Mouse (Mus musculus) granulocyte monocyte progenitor cell, adult 5-6 weeks (primary cell): ENCODE data around the gene Igsf9b. TPM values are rescaled to one million over a fixed set of nuclear protein-coding genes. Genes with fewer than 3 reads are reported as not detected.

Experiments
- ATAC-seq: replicated peaks from 2 replicates; pipeline ENCODE4 v1.8.0; 2016; ENCODE audit warnings: mild to moderate bottlenecking, moderate TSS enrichment, inconsistent platforms; ENCODE audit not compliant: poor library complexity, severe bottlenecking
- total RNA-seq, 2 experiments: library from RNA; stranded (forward) in 1 of 2; stranded (reverse) in 1 of 2; fragments of 200-712, 200-1000 nt in 1 of 2; fragments of >200 nt in 1 of 2; fragmentation: Nextera tagmentation in 1 of 2; gene quantifications; 2 replicates each; pipeline ENCODE4 v1.2.3; 2014 to 2017

Gene Igsf9b
- not detected in 2 replicates for total RNA-seq (2014; fragmentation: Nextera tagmentation)
- 0.10 TPM in 1 of 2 replicates, not detected in the other for total RNA-seq (2017)

DNA sequence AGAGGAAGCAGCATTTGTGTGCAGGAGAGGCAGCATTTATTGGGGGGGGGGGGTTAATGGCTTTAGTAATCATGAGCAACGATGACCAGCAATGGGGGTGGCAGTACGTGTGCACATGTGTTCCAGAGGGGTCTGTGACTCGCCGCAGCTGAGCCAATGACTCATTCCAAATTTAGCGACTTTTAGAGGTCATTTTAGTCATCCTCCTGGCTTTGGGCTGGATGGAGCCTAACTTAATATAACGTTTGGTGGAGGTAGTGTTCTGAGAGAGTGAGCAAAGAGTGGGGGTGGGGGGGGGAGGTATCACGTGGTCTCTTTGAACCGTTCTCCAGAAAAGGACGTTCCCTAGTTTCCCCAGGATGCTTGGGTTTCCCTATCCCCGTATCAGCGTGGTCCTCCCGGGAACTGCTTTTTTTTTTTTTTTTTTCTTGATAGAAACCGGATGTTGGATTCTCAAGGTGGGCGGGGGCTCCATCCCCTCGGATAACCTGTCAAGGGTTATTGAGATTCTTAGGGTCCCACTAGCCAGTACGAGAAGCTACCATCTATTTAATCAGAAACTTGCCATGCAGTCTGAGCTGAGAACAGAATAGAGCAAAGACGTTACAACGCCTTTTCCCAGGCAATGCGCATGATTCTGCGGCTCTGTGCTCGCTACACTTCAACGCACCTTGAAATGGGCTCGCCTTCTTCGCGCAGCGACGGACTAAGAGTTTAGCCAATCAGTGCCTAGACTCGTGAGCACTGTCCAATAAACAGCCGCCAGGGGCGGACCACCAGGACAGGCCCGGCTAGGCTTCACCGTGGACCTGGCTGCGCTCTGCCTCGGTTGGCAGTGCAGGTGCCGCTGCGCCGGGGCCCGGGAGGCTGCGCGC lies at the start of gene Igsf9b:
Gene Igsf9b, plus strand, starts transcription at position 794 of the 875 bp plus-strand sequence.
- peak; percentile 93 for ATAC-seq

DNA sequence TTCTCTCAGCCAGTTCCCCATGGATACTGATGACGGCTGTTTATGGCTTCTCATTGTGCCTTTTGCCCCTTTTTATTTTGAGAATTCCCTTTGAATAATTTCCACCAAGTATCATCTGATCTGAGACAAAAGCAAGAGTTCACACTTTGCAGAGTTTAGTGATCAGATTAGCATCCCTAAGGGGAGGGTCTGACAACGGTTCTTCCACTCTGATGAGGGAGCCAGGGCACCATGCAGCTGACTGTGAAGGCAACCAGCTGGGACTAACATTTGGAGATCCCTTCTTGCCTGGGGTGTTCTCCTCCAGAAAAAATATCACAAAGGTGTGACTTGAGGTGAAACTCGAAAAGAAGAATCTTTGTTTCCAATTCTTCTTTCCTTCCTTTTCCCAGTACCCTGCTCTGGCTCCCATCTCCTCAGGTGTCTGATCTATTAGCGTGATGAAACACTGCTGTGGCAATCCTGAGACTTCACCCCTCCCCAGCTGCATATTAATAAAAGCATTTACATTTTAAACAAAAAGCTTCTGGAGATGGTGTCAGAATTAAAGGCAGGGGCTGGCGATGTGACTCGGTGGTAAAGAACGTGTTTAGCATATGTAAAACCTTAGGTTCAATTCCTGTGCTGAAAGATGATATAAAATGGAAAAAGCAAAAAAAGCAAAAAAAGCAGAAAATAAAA lies 46.8 kb upstream of the Igsf9b start:
- no peak for ATAC-seq

GRCm38 (mm10) chr9:27256454-27256853 lies 42.5 kb upstream of the Igsf9b start:
- no peak for ATAC-seq

- no peak for ATAC-seq
Measured at GRCm38 (mm10) chr9:27260378-27260947, 38.5 kb upstream of the Igsf9b start.

- ATAC-seq, result no peak
Measured at GRCm38 (mm10) chr9:27261905-27262304, 37.1 kb upstream of the Igsf9b start.

- no peak for ATAC-seq
Measured at GRCm38 (mm10) chr9:27265009-27265408, 34.0 kb upstream of the Igsf9b start.

DNA sequence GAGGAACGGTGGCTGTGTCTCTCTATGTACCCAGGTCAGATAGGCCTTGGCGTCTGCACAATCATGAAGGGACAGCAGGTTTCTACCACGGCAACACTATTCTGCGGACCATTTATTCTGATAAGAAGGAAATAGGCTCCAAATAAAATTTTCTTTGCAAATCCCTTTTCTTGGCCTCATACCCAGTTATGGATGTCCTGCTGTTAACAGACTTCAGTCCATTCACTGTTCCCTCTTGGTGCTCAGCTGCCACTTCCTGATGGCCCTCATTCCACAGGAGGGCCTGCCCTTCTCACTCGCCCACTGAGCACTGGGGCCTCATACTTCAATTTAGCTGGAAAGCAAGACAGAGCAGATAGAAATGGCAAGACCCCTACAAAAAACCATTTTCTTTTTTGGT lies 31.1 kb upstream of the Igsf9b start:
- no peak for ATAC-seq

DNA sequence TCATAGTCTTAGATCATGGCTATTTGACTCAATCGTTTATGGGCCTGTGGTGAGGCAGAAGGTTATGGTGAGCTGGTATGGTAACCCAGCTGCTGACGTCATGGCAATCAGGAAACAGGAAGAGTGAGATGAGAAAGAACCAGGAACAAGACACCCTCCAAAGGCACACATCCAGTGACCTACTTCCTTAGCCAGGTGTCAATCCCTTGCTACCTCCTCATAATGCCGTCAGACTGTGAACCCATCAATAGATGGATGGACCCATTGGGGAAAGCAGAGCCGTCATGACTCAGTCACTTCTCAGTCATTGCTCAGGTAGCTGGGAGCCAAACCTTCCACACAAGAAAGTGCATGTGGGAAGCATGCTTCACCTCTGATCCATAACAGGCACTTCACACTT lies 30.5 kb upstream of the Igsf9b start:
- no peak for ATAC-seq

- ATAC-seq, result no peak
Measured at GRCm38 (mm10) chr9:27269322-27269721, 29.7 kb upstream of the Igsf9b start.

DNA sequence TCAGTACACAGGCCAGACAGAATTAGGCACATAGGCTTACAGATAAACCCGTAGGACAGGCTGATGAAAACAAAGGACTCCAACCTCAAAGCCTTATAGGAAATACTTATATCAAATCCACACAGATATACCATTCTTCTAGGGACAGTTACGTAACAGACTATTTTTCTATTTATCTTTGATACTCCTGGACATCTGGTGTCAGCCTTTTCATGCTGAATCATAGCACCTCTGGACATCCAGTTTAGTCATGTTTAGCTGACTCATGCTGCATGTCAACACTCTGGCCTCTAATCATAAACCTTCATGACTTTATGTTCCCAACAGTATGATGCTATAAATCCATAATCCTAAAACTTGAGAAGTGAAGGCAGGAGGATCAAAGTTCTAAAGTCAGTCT lies 29.1 kb upstream of the Igsf9b start:
- no peak for ATAC-seq

- no peak for ATAC-seq
Measured at GRCm38 (mm10) chr9:27271899-27272298, 27.1 kb upstream of the Igsf9b start.

DNA sequence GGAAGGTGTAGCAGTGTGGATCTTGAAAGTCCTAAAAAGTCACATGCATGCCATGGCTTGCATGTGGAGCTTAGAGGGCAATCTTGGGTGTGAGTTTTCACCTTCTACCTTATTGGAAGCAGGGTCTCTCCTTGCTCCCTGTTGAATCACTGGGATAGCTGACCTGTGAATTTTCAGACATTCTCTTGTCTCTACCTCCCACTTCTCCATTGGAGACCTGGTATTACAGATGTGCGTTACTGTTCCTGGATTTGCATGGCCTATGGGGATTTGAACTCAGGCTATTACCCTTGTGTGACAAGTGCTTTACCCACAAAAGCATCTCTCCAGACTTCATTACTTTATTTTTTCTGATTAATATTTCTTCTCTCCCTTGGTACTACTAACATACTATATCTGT lies 26.1 kb upstream of the Igsf9b start:
- no peak for ATAC-seq

DNA sequence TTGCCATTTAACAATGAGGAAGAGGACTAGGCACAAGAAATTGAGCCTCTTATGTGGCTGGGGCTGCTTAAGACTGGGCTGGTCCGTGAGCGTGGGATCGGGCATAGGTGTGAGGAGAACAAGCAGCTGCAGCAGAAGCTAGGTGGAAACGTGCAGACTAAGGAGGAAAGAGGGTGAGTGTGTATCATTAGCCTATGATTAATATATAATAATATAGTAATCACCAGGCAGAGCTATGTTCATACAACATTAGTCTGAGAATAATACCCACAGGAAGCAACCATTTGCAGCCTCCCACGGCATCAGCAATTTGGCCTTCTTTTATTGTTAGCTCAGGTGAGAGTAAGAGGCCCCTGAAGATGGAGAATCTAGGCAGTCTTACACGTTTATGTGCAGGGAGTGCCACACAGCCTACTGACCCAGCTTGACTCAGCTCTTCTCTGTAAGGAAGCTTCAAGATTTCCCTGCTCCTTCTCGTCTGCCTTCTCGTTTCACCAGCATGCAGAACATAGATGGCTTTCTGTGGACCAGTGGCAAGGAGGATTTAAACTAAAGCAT lies 22.6 kb upstream of the Igsf9b start:
- ATAC-seq, result no peak

GRCm38 (mm10) chr9:27277401-27278087 lies 21.5 kb upstream of the Igsf9b start:
- ATAC-seq, result no peak

DNA sequence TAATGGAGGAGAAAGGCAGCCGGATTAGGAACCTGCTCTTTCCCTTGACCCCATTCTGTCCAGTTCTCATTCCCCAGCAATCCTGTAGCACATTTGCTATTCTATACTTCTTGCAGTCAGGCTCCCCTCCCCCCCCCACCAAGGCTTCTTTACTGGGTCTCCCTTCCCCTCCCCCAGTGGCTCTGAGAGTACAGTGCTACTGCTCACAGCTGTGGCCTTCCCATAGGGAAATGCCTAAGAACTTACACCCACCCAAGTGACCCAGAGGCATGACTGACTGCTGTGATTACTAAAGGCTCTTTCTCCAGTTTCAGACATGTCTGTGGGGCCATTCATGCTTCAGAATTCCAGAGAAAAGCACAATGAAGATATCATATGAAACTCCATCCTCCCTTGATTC lies 20.0 kb upstream of the Igsf9b start:
- ATAC-seq, result no peak

DNA sequence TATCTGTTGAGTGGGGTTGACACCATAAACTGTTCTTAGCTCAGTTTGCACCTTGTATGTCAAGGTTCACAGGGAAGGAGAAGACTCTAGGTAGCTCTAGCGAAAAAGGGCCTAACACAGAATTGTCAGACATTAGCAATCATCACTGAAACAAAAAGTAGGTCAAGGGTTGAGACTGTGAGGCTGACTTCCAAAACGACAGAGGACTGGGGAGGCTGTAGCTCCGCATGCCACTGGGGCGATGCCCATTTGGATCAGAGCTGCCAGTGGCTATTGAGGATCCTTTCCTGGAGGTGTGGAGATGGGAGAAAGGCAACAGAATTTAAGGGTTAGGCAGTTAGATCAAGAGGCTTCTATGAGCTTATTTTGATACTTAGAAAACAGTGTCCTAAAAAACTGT lies 18.0 kb upstream of the Igsf9b start:
- no peak for ATAC-seq

GRCm38 (mm10) chr9:27285719-27286249 lies 13.2 kb upstream of the Igsf9b start:
- ATAC-seq, result no peak

- no peak for ATAC-seq
Measured at GRCm38 (mm10) chr9:27286296-27286695, 12.7 kb upstream of the Igsf9b start.

- ATAC-seq, result no peak
Measured at GRCm38 (mm10) chr9:27286859-27287258, 12.1 kb upstream of the Igsf9b start.

DNA sequence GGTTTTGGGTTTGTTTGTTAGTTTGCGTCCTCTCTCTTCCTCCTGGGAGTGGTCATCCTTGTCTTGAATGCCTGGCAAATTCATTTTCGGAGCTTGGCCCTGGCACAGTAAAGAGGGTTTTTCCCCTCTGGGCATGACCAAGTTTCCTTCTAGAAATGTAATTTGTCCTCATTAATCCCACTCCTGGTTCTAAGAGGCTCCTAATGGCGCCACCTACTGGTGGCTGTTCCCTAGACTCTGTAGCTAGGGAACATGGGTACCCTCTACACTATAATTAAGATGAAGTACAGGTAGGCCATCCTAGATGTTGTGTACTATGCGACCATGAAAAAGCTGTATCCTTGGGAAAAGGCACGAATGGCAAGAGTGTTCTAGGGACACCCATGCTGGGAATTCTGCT lies 11.6 kb upstream of the Igsf9b start:
- no peak for ATAC-seq
